9 mouse cellular contexts compared by ENCODE assay signal in the genomic region with DNA sequence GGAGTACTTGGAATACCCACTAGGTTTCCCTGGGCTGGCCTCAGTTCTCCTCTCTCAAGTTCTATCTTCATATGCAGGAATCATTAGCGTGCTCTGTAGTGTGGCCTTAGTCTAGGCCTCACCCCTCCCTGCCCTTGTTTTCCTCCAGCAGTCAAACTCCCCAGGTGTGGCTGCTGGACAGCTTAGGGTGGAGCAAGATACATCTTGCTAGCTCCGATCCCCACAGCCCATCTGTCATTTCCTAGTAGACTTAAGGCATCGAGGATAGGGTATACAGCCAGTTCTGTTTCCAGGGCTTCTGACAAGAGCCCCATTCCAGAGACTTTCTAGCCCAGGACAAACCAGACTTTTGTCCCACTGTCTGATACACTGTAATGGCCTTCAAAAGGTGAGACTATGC. TPM values are rescaled to one million over a fixed set of nuclear protein-coding genes. Genes with fewer than 3 reads are reported as not detected.
DNase-seq lines count a peak whose midpoint lies in the region; ATAC-seq lines count a peak whose summit lies in the region.
"Had no signal": no experiment of that assay in that cellular context is flagged by ENCODE, and none has a peak within 500 bp of the region (broad histone marks: within the 10 kb centered on the region; RNA-seq: fewer than 3 reads in every experiment).

No protein-coding gene starts in this region.

- intact Hi-C loops in left cerebral cortex, postnatal 4 days (cut with DNase I): no loop called here

- H3K36me3 ChIP-seq in heart, embryonic 13.5 days: no peaks in the 10 kb centered on the region
- H3K36me3 ChIP-seq in neural tube, embryonic 12.5 days: peaks cover 1% of the 10 kb centered on the region
- H3K36me3 ChIP-seq in limb, embryonic 12.5 days: peaks cover 5% of the 10 kb centered on the region
- no peaks in the 10 kb centered on the region for H3K36me3 ChIP-seq in neural tube, embryonic 15.5 days

- DNase-seq in heart, adult 8-10 months (ENCODE audit: low spot score): no peak
- DNase-seq in neural tube, embryonic 10.5 days (ENCODE audit: extremely low spot score, low spot score): no peak
- no peak for DNase-seq in left cerebral cortex, postnatal 4 days
- DNase-seq in c-Kit-positive CD71-positive TER-119-positive erythroid progenitor cells, embryonic 14.5 days (ENCODE audit: low spot score): no peak

- H3K27me3 ChIP-seq in heart, embryonic 13.5 days (replicated peaks): no peaks in the 10 kb centered on the region
- H3K27me3 ChIP-seq in neural tube, embryonic 12.5 days (replicated peaks): no peaks in the 10 kb centered on the region
- H3K27me3 ChIP-seq in limb, embryonic 12.5 days: no peaks in the 10 kb centered on the region
- H3K27me3 ChIP-seq in neural tube, embryonic 15.5 days (replicated peaks): no peaks in the 10 kb centered on the region

- H3K4me1 ChIP-seq in heart, embryonic 13.5 days: peaks cover 67% of the 10 kb centered on the region
- peaks cover 67% of the 10 kb centered on the region for H3K4me1 ChIP-seq in neural tube, embryonic 12.5 days
- H3K4me1 ChIP-seq in limb, embryonic 12.5 days (replicated peaks): peaks cover 56% of the 10 kb centered on the region
- peaks cover 74% of the 10 kb centered on the region for H3K4me1 ChIP-seq in neural tube, embryonic 15.5 days

- 0 out of 2 replicates have a peak overlapping the region, but pooled peaks have one; percentile 83 for H3K9ac ChIP-seq in heart, embryonic 13.5 days
- no peak overlapping the region for H3K9ac ChIP-seq in neural tube, embryonic 12.5 days
- no peak overlapping the region for H3K9ac ChIP-seq in limb, embryonic 12.5 days (replicated peaks)
- H3K9ac ChIP-seq in neural tube, embryonic 15.5 days (replicated peaks): no peak overlapping the region

- 87% methylated on average over 3 of the region's 3 CpGs for WGBS in heart, embryonic 13.5 days
- 89% methylated on average over 3 of the region's 3 CpGs for WGBS in neural tube, embryonic 12.5 days
- 83% methylated on average over 3 of the region's 3 CpGs for WGBS in limb, embryonic 12.5 days
- WGBS in neural tube, embryonic 15.5 days: 83% methylated on average over 3 of the region's 3 CpGs

- no peak overlapping the region for H3K4me3 ChIP-seq in heart, embryonic 13.5 days
- H3K4me3 ChIP-seq in neural tube, embryonic 12.5 days: no peak overlapping the region
- H3K4me3 ChIP-seq in limb, embryonic 12.5 days (replicated peaks): 0 out of 2 replicates have a peak overlapping the region, but pooled peaks have one; percentile 81
- H3K4me3 ChIP-seq in neural tube, embryonic 15.5 days (replicated peaks): peak overlapping the region; percentile 76; the same call in 1 of the 2 replicates

- H3K4me2 ChIP-seq in heart, embryonic 13.5 days: no peak overlapping the region
- no peak overlapping the region for H3K4me2 ChIP-seq in neural tube, embryonic 12.5 days (replicated peaks)
- 0 out of 2 replicates have a peak overlapping the region, but pooled peaks have one; percentile 90 for H3K4me2 ChIP-seq in limb, embryonic 12.5 days
- peak overlapping the region; percentile 88; the same call in 1 of the 2 replicates for H3K4me2 ChIP-seq in neural tube, embryonic 15.5 days

- no peak overlapping the region for H3K27ac ChIP-seq in heart, embryonic 13.5 days (replicated peaks)
- 0 out of 2 replicates have a peak overlapping the region, but pooled peaks have one; percentile 82 for H3K27ac ChIP-seq in neural tube, embryonic 12.5 days
- no peak overlapping the region for H3K27ac ChIP-seq in limb, embryonic 12.5 days
- peak overlapping the region; percentile 87 for H3K27ac ChIP-seq in neural tube, embryonic 15.5 days (replicated peaks)
- H3K27ac ChIP-seq: macrophage had no signal

- ATAC-seq in heart, embryonic 13.5 days (ENCODE audit: extremely low read depth, insufficient number of reproducible peaks, low FRiP score, low TSS enrichment): no peak
- ATAC-seq in neural tube, embryonic 12.5 days (ENCODE audit: low FRiP score, low read depth): no peak
- no peak for ATAC-seq in limb, embryonic 12.5 days (ENCODE audit: insufficient number of reproducible peaks, insufficient read depth, low FRiP score, low TSS enrichment, low read depth)
- no peak for ATAC-seq in neural tube, embryonic 15.5 days (ENCODE audit: low FRiP score)

- no peaks in the 10 kb centered on the region for H3K9me3 ChIP-seq in heart, embryonic 13.5 days
- no peaks in the 10 kb centered on the region for H3K9me3 ChIP-seq in neural tube, embryonic 12.5 days
- H3K9me3 ChIP-seq in limb, embryonic 12.5 days: no peaks in the 10 kb centered on the region
- no peaks in the 10 kb centered on the region for H3K9me3 ChIP-seq in neural tube, embryonic 15.5 days (replicated peaks)

RNA-seq across cellular contexts. Expression of gene Txnrd2, which starts 34.5 kb away (rescaled TPM):
- 34.5 and 37.4 TPM in 2 replicates for polyA plus RNA-seq in heart, embryonic 13.5 days (2015; fragmentation: Nextera tagmentation; extraction: Ambion mirVana)
- total RNA-seq in heart, adult 8-10 months (2022): 10 to 100 TPM; 37.0 to 49.9 (median 42.1) TPM
- 20.5 and 24.8 TPM in 2 replicates for polyA plus RNA-seq in neural tube, embryonic 12.5 days (2016; fragmentation: Nextera tagmentation; extraction: Ambion mirVana)
- polyA plus RNA-seq in limb, embryonic 12.5 days (2016; fragmentation: Nextera tagmentation; extraction: Ambion mirVana): 23.1 and 26.1 TPM in 2 replicates
- 28.3 and 30.9 TPM in 2 replicates for polyA plus RNA-seq in neural tube, embryonic 15.5 days (2015; fragmentation: Nextera tagmentation; extraction: Ambion mirVana)
- 10 to 100 TPM; 22.2 to 24.0 TPM for total RNA-seq in left cerebral cortex, postnatal 4 days (2021)

RNA-seq across cellular contexts. Expression of gene Comt, which starts 34.9 kb away (rescaled TPM):
- 101 and 108 TPM in 2 replicates for polyA plus RNA-seq in heart, embryonic 13.5 days (2015; fragmentation: Nextera tagmentation; extraction: Ambion mirVana)
- total RNA-seq in heart, adult 8-10 months (2022): 100 to 1,000 TPM; 146 to 174 (median 157) TPM
- polyA plus RNA-seq in neural tube, embryonic 12.5 days (2016; fragmentation: Nextera tagmentation; extraction: Ambion mirVana): 68.6 and 70.9 TPM in 2 replicates
- 66.5 and 71.0 TPM in 2 replicates for polyA plus RNA-seq in limb, embryonic 12.5 days (2016; fragmentation: Nextera tagmentation; extraction: Ambion mirVana)
- polyA plus RNA-seq in neural tube, embryonic 15.5 days (2015; fragmentation: Nextera tagmentation; extraction: Ambion mirVana): 117 and 128 TPM in 2 replicates
- total RNA-seq in left cerebral cortex, postnatal 4 days (2021): 10 to 100 TPM; 55.5 to 57.3 TPM

RNA-seq across cellular contexts. Expression of gene Arvcf, which starts 43.7 kb away (rescaled TPM):
- 31.8 and 32.0 TPM in 2 replicates for polyA plus RNA-seq in heart, embryonic 13.5 days (2015; fragmentation: Nextera tagmentation; extraction: Ambion mirVana)
- total RNA-seq in heart, adult 8-10 months (2022): 10 to 100 TPM; 12.6 to 20.0 (median 16.2) TPM
- 114 and 118 TPM in 2 replicates for polyA plus RNA-seq in neural tube, embryonic 12.5 days (2016; fragmentation: Nextera tagmentation; extraction: Ambion mirVana)
- 46.3 and 50.6 TPM in 2 replicates for polyA plus RNA-seq in limb, embryonic 12.5 days (2016; fragmentation: Nextera tagmentation; extraction: Ambion mirVana)
- 71.2 and 72.5 TPM in 2 replicates for polyA plus RNA-seq in neural tube, embryonic 15.5 days (2015; fragmentation: Nextera tagmentation; extraction: Ambion mirVana)
- 10 to 100 TPM; 74.7 to 80.3 TPM for total RNA-seq in left cerebral cortex, postnatal 4 days (2021)

RNA-seq across cellular contexts. Expression of gene Tango2, which starts 43.8 kb away (rescaled TPM):
- 47.9 and 54.3 TPM in 2 replicates for polyA plus RNA-seq in heart, embryonic 13.5 days (2015; fragmentation: Nextera tagmentation; extraction: Ambion mirVana)
- total RNA-seq in heart, adult 8-10 months (2022): 100 to 1,000 TPM; 184 to 210 (median 190) TPM
- 59.1 and 60.0 TPM in 2 replicates for polyA plus RNA-seq in neural tube, embryonic 12.5 days (2016; fragmentation: Nextera tagmentation; extraction: Ambion mirVana)
- 21.7 and 21.8 TPM in 2 replicates for polyA plus RNA-seq in limb, embryonic 12.5 days (2016; fragmentation: Nextera tagmentation; extraction: Ambion mirVana)
- 98.7 and 115 TPM in 2 replicates for polyA plus RNA-seq in neural tube, embryonic 15.5 days (2015; fragmentation: Nextera tagmentation; extraction: Ambion mirVana)
- total RNA-seq in left cerebral cortex, postnatal 4 days (2021): 10 to 100 TPM; 75.0 to 84.7 TPM

Comparison
In these comparisons a context has a peak if more than half of its experiments do, and no peak if none do; other contexts are left out.
1. H3K4me2 ChIP-seq: peak in limb, embryonic 12.5 days (single experiment) and neural tube, embryonic 15.5 days (single experiment); none in heart, embryonic 13.5 days (single experiment) and neural tube, embryonic 12.5 days (single experiment).
2. H3K4me3 ChIP-seq: peak in limb, embryonic 12.5 days (single experiment) and neural tube, embryonic 15.5 days (single experiment); none in heart, embryonic 13.5 days (single experiment) and neural tube, embryonic 12.5 days (single experiment).
3. H3K27ac ChIP-seq: peak in neural tube, embryonic 12.5 days (single experiment) and neural tube, embryonic 15.5 days (single experiment); none in heart, embryonic 13.5 days (single experiment) and limb, embryonic 12.5 days (single experiment).